Mouse (Mus musculus): ENCODE measurements around the gene Cdc42se2. TPM values are rescaled to one million over a fixed set of nuclear protein-coding genes. Genes with fewer than 3 reads are reported as not detected.

The Cdc42se2 gene
- polyA plus RNA-seq, 1 experiment from 2014 or later, result 184 TPM

GRCm38 (mm10) chr11:54748891-54749290 is 38.6 kb downstream of the Cdc42se2 start:
- no peak overlapping the region for H3K4me2 ChIP-seq (ENCODE audit: low read length)
- peaks cover 5% of the 10 kb centered on the region; the same call in 1 of the 2 replicates for H3K36me3 ChIP-seq (ENCODE audit: control insufficient read depth, insufficient read depth)
- H3K27ac ChIP-seq (ENCODE audit: low read length), result no peak overlapping the region
- no peak overlapping the region for H3K9ac ChIP-seq (replicated peaks; ENCODE audit: low read depth, low read length)
- H3K27me3 ChIP-seq (replicated peaks; ENCODE audit: control insufficient read depth, insufficient read depth, low read length), result no peaks in the 10 kb centered on the region
- peaks cover 5% of the 10 kb centered on the region; the same call in 1 of the 2 replicates for H3K4me1 ChIP-seq (replicated peaks; ENCODE audit: control insufficient read depth, insufficient read depth, low read length)
- H3K4me3 ChIP-seq (replicated peaks; ENCODE audit: low read length), result no peak overlapping the region
- ATAC-seq, result no peak
- H3K9me3 ChIP-seq (ENCODE audit: control insufficient read depth, low read length), result no peaks in the 10 kb centered on the region

DNA sequence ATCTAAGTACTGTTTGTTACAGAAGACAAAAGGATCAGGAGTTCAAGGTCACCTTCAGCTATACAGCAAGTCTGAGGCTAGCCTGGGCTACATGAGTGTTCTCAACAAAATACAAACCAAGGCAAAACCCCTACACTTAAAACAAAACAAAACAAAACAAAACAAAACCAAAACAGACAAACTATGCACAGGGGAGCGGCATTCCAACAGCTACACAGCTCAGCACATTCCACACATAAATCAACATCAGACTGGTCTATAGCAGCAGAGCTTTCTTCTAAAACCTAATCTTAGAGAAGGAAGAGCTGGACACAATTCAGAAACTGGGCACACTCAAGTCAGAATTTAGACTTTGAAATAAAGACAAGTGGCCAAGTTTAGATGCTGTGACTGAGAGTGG is 43.2 kb downstream of the Cdc42se2 start:
- Histone ChIP-seq H3K9ac (replicated peaks; ENCODE audit: low read depth, low read length) (no peak overlapping the region), H3K9me3 (ENCODE audit: control insufficient read depth, low read length) (no peaks in the 10 kb centered on the region), H3K4me3 (replicated peaks; ENCODE audit: low read length) (no peak overlapping the region), H3K4me2 (ENCODE audit: low read length) (no peak overlapping the region), H3K27me3 (replicated peaks; ENCODE audit: control insufficient read depth, insufficient read depth, low read length) (no peaks in the 10 kb centered on the region), H3K27ac (ENCODE audit: low read length) (no peak overlapping the region), H3K36me3 (ENCODE audit: control insufficient read depth, insufficient read depth) (peaks cover 4% of the 10 kb centered on the region), H3K4me1 (replicated peaks; ENCODE audit: control insufficient read depth, insufficient read depth, low read length) (no peaks in the 10 kb centered on the region)
- 86% methylated on average over 1 of the region's 1 CpGs for WGBS
- ATAC-seq, result no peak

GRCm38 (mm10) chr11:54741330-54741729 is 46.1 kb downstream of the Cdc42se2 start:
- no peak overlapping the region for H3K4me3 ChIP-seq (replicated peaks; ENCODE audit: low read length)
- H3K9ac ChIP-seq (replicated peaks; ENCODE audit: low read depth, low read length), result no peak overlapping the region
- no peaks in the 10 kb centered on the region for H3K9me3 ChIP-seq (ENCODE audit: control insufficient read depth, low read length)
- H3K4me1 ChIP-seq (replicated peaks; ENCODE audit: control insufficient read depth, insufficient read depth, low read length), result no peaks in the 10 kb centered on the region
- no peak overlapping the region for H3K27ac ChIP-seq (ENCODE audit: low read length)
- WGBS, result 93% methylated on average over 2 of the region's 2 CpGs
- H3K36me3 ChIP-seq (ENCODE audit: control insufficient read depth, insufficient read depth), result peaks cover 4% of the 10 kb centered on the region
- H3K4me2 ChIP-seq (ENCODE audit: low read length), result no peak overlapping the region
- ATAC-seq, result no peak
- H3K27me3 ChIP-seq (replicated peaks; ENCODE audit: control insufficient read depth, insufficient read depth, low read length), result no peaks in the 10 kb centered on the region

GRCm38 (mm10) chr11:54739012-54739750 is 48.3 kb downstream of the Cdc42se2 start:
- H3K4me2 ChIP-seq (ENCODE audit: low read length), result no peak overlapping the region
- H3K9ac ChIP-seq (replicated peaks; ENCODE audit: low read depth, low read length), result no peak overlapping the region
- no peaks in the 10 kb centered on the region for H3K4me1 ChIP-seq (replicated peaks; ENCODE audit: control insufficient read depth, insufficient read depth, low read length)
- H3K4me3 ChIP-seq (replicated peaks; ENCODE audit: low read length), result no peak overlapping the region
- H3K36me3 ChIP-seq (ENCODE audit: control insufficient read depth, insufficient read depth), result peaks cover 4% of the 10 kb centered on the region
- no peak overlapping the region for H3K27ac ChIP-seq (ENCODE audit: low read length)
- no peaks in the 10 kb centered on the region for H3K27me3 ChIP-seq (replicated peaks; ENCODE audit: control insufficient read depth, insufficient read depth, low read length)
- ATAC-seq, result no peak
- no peaks in the 10 kb centered on the region for H3K9me3 ChIP-seq (ENCODE audit: control insufficient read depth, low read length)
- WGBS, result 92% methylated on average over 4 of the region's 4 CpGs

GRCm38 (mm10) chr11:54736903-54737302 is 50.6 kb downstream of the Cdc42se2 start:
- H3K27ac ChIP-seq (ENCODE audit: low read length), result no peak overlapping the region
- no peaks in the 10 kb centered on the region for H3K4me1 ChIP-seq (replicated peaks; ENCODE audit: control insufficient read depth, insufficient read depth, low read length)
- no peak overlapping the region for H3K4me3 ChIP-seq (replicated peaks; ENCODE audit: low read length)
- no peak for ATAC-seq
- WGBS, result 97% methylated on average over 5 of the region's 5 CpGs
- peaks cover 6% of the 10 kb centered on the region for H3K36me3 ChIP-seq (ENCODE audit: control insufficient read depth, insufficient read depth)
- H3K27me3 ChIP-seq (replicated peaks; ENCODE audit: control insufficient read depth, insufficient read depth, low read length), result no peaks in the 10 kb centered on the region
- no peak overlapping the region for H3K9ac ChIP-seq (replicated peaks; ENCODE audit: low read depth, low read length)
- no peak overlapping the region for H3K4me2 ChIP-seq (ENCODE audit: low read length)
- H3K9me3 ChIP-seq (ENCODE audit: control insufficient read depth, low read length), result no peaks in the 10 kb centered on the region

DNA sequence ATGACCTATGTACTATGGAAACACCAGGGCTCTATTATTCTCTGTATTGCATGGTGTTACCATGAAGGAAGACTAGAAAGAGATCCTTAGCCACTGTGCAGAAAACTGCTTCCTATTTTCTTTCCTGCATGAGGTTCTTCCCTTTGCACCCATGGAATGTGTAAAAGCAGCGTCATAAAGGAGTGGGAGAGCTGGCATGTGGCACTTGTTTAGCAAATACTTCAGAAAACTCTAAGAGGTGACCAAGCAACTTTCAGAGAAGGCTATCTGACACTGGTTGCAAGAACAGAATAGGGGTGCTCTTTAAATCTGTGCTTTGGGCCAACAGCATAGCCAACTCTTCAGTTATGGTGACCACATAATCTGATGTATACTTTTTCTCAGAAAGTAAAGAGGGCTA is 52.4 kb downstream of the Cdc42se2 start:
- Histone ChIP-seq H3K36me3 (ENCODE audit: control insufficient read depth, insufficient read depth) (peaks cover 5% of the 10 kb centered on the region), H3K4me2 (ENCODE audit: low read length) (no peak overlapping the region), H3K9me3 (ENCODE audit: control insufficient read depth, low read length) (no peaks in the 10 kb centered on the region), H3K9ac (replicated peaks; ENCODE audit: low read depth, low read length) (no peak overlapping the region), H3K4me1 (replicated peaks; ENCODE audit: control insufficient read depth, insufficient read depth, low read length) (no peaks in the 10 kb centered on the region), H3K27me3 (replicated peaks; ENCODE audit: control insufficient read depth, insufficient read depth, low read length) (no peaks in the 10 kb centered on the region), H3K4me3 (replicated peaks; ENCODE audit: low read length) (no peak overlapping the region), H3K27ac (ENCODE audit: low read length) (no peak overlapping the region)
- WGBS, result 94% methylated on average over 1 of the region's 1 CpGs
- ATAC-seq, result no peak

DNA sequence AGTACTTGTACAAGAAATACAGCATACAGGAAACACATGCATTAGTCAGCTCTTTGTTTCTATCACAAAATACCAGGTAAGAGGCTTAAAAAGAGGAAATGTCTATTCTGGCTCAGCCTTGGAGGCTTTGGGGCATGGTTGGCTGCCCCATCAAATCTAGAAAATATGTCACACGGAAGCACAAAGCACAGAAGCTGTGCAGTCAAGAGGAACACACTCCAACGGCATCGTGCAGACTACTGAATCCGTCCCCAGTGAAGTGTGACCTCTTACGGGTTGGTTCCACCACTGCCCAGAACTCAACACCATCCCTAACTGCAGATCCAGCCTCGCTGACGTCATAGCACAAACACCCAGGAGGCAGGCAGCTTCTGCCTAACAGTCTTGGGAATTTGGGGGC is 53.9 kb downstream of the Cdc42se2 start:
- Histone ChIP-seq H3K4me3 (replicated peaks; ENCODE audit: low read length) (no peak overlapping the region), H3K4me2 (ENCODE audit: low read length) (no peak overlapping the region), H3K9me3 (ENCODE audit: control insufficient read depth, low read length) (no peaks in the 10 kb centered on the region), H3K36me3 (ENCODE audit: control insufficient read depth, insufficient read depth) (peaks cover 2% of the 10 kb centered on the region; the same call in 1 of the 2 replicates), H3K9ac (replicated peaks; ENCODE audit: low read depth, low read length) (no peak overlapping the region), H3K4me1 (replicated peaks; ENCODE audit: control insufficient read depth, insufficient read depth, low read length) (no peaks in the 10 kb centered on the region), H3K27ac (ENCODE audit: low read length) (no peak overlapping the region), H3K27me3 (replicated peaks; ENCODE audit: control insufficient read depth, insufficient read depth, low read length) (no peaks in the 10 kb centered on the region)
- WGBS, result 82% methylated on average over 7 of the region's 7 CpGs
- no peak for ATAC-seq

DNA sequence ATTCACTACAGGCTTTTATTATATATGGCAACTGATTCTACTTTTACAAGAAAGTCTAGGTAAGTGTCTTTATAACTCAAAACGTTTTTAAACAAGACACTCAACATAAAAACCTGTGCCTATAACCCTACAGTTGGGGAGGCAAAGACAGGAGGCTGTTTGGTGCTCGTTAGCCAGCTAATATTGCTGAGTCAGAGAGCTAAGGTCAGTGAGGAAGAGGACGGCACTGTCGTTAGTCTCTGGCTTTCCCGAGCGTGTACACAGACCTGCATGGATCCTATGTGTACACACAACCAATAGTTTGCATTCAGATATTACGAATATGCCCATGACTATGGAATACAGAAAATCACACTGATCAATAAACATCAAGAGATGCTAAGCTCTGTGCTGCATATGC is 56.1 kb downstream of the Cdc42se2 start:
- Histone ChIP-seq H3K4me1 (replicated peaks; ENCODE audit: control insufficient read depth, insufficient read depth, low read length) (no peaks in the 10 kb centered on the region), H3K36me3 (ENCODE audit: control insufficient read depth, insufficient read depth) (peaks cover 7% of the 10 kb centered on the region), H3K27me3 (replicated peaks; ENCODE audit: control insufficient read depth, insufficient read depth, low read length) (no peaks in the 10 kb centered on the region), H3K9me3 (ENCODE audit: control insufficient read depth, low read length) (no peaks in the 10 kb centered on the region), H3K4me3 (replicated peaks; ENCODE audit: low read length) (no peak overlapping the region), H3K4me2 (ENCODE audit: low read length) (no peak overlapping the region), H3K27ac (ENCODE audit: low read length) (no peak overlapping the region), H3K9ac (replicated peaks; ENCODE audit: low read depth, low read length) (no peak overlapping the region)
- WGBS, result 75% methylated on average over 7 of the region's 7 CpGs
- ATAC-seq, result no peak

DNA sequence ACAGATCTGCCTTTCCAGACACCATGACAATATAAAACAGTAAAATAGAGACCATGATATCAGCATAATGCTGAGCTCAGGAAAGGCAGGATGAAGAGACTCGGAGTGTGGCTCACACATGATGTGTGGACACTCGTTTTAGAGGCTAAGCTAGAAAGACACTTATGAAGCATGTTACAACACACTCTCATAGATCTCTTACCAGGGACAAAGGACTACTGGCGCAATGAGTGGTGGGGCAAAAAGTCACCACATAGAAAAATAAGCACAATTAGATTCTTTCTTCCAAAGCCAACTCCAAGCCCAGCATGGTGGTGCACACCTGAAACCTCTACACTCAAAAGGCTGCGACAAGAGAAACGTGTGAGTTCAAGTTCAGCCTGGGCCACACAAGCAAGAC is 56.5 kb downstream of the Cdc42se2 start:
- WGBS, result 86% methylated on average over 5 of the region's 5 CpGs
- Histone ChIP-seq H3K36me3 (ENCODE audit: control insufficient read depth, insufficient read depth) (peaks cover 7% of the 10 kb centered on the region), H3K9me3 (ENCODE audit: control insufficient read depth, low read length) (no peaks in the 10 kb centered on the region), H3K4me2 (ENCODE audit: low read length) (no peak overlapping the region), H3K4me3 (replicated peaks; ENCODE audit: low read length) (no peak overlapping the region), H3K27me3 (replicated peaks; ENCODE audit: control insufficient read depth, insufficient read depth, low read length) (no peaks in the 10 kb centered on the region), H3K9ac (replicated peaks; ENCODE audit: low read depth, low read length) (no peak overlapping the region), H3K27ac (ENCODE audit: low read length) (no peak overlapping the region), H3K4me1 (replicated peaks; ENCODE audit: control insufficient read depth, insufficient read depth, low read length) (no peaks in the 10 kb centered on the region)
- no peak for ATAC-seq

- 91% methylated on average over 3 of the region's 3 CpGs for WGBS
- Histone ChIP-seq H3K4me3 (replicated peaks; ENCODE audit: low read length) (no peak overlapping the region), H3K27me3 (replicated peaks; ENCODE audit: control insufficient read depth, insufficient read depth, low read length) (no peaks in the 10 kb centered on the region), H3K9me3 (ENCODE audit: control insufficient read depth, low read length) (no peaks in the 10 kb centered on the region), H3K9ac (replicated peaks; ENCODE audit: low read depth, low read length) (no peak overlapping the region), H3K27ac (ENCODE audit: low read length) (no peak overlapping the region), H3K36me3 (ENCODE audit: control insufficient read depth, insufficient read depth) (peaks cover 7% of the 10 kb centered on the region; the same call in 1 of the 2 replicates), H3K4me1 (replicated peaks; ENCODE audit: control insufficient read depth, insufficient read depth, low read length) (peaks cover 7% of the 10 kb centered on the region), H3K4me2 (ENCODE audit: low read length) (no peak overlapping the region)
- no peak for ATAC-seq
Observed at GRCm38 (mm10) chr11:54729311-54729710, 58.2 kb downstream of the Cdc42se2 start.

All from forebrain, embryonic 16.5 days (tissue).